Mouse (Mus musculus) cerebellum, postnatal 25 days (tissue): ENCODE results near the gene Trpm1.
A peak's percentile ranks its signal among the peaks of the same experiment; 100 is the strongest.
"Not testable (repeated sequence)": the region's sequence is repeated elsewhere in the genome, so short reads cannot be mapped to it uniquely, and the experiment has no call there.

ENCODE experiments used
- DNase-seq, 2 experiments: peaks; one replicate each; pipeline ENCODE4 v3.0.0; 2021; ENCODE audit warnings: mixed read lengths in 2 of 2

The Trpm1 gene

GRCm38 (mm10) chr7:64153535-64153934 is at the start of gene Trpm1:
TSS of gene Trpm1 (plus strand) at chr7:64153835.
- no peak for DNase-seq

GRCm38 (mm10) chr7:64122131-64122715 is 31.4 kb upstream of the Trpm1 start:
- no peak for DNase-seq

GRCm38 (mm10) chr7:64123721-64124120 is 29.9 kb upstream of the Trpm1 start:
- DNase-seq, result no peak

- not testable (repeated sequence) for DNase-seq
These were observed 27.6 kb upstream of the Trpm1 start for GRCm38 (mm10) chr7:64125994-64126393.

GRCm38 (mm10) chr7:64139866-64140265 is 13.8 kb upstream of the Trpm1 start:
- DNase-seq, result no peak

GRCm38 (mm10) chr7:64141301-64142032 is 12.2 kb upstream of the Trpm1 start:
- no peak for DNase-seq

- no peak for DNase-seq
These were observed 4.3 kb upstream of the Trpm1 start for GRCm38 (mm10) chr7:64149337-64149736.

- peak; percentile 58 to 63 for DNase-seq
These were observed 3.9 kb upstream of the Trpm1 start for GRCm38 (mm10) chr7:64149747-64150146.

GRCm38 (mm10) chr7:64150436-64151080 is 3.1 kb upstream of the Trpm1 start:
- DNase-seq, result no peak

- peak in 1 of 2 experiments; percentile 21 for DNase-seq
These were observed 1.6 kb downstream of the Trpm1 start for GRCm38 (mm10) chr7:64155226-64155625.

- peak; percentile 84 to 88 for DNase-seq
These were observed 2.1 kb downstream of the Trpm1 start for GRCm38 (mm10) chr7:64155687-64156086.

- DNase-seq, result peak; percentile 54 to 62
These were observed 2.8 kb downstream of the Trpm1 start for GRCm38 (mm10) chr7:64156271-64156911.

GRCm38 (mm10) chr7:64156918-64157690 is 3.5 kb downstream of the Trpm1 start:
- DNase-seq, result peak in 1 of 2 experiments; percentile 12

GRCm38 (mm10) chr7:64158281-64159055 is 4.8 kb downstream of the Trpm1 start:
- peak; percentile 27 to 30 for DNase-seq

GRCm38 (mm10) chr7:64159056-64159542 is 5.5 kb downstream of the Trpm1 start:
- peak in 1 of 2 experiments; percentile 7 for DNase-seq

GRCm38 (mm10) chr7:64159612-64160591 is 6.3 kb downstream of the Trpm1 start:
- DNase-seq, result peak in 1 of 2 experiments; percentile 16

GRCm38 (mm10) chr7:64160737-64161470 is 7.3 kb downstream of the Trpm1 start:
- no peak for DNase-seq

GRCm38 (mm10) chr7:64161990-64162389 is 8.4 kb downstream of the Trpm1 start:
- DNase-seq, result no peak

GRCm38 (mm10) chr7:64163086-64163485 is 9.5 kb downstream of the Trpm1 start:
- no peak for DNase-seq

GRCm38 (mm10) chr7:64163890-64164289 is 10.3 kb downstream of the Trpm1 start:
- no peak for DNase-seq
